Mouse (Mus musculus) ovary, postnatal 10 days (tissue): ENCODE data around the gene Ric8a.
A peak's percentile ranks its signal among the peaks of the same experiment; 100 is the strongest.

Source experiments
- DNase-seq: peaks from one replicate; pipeline ENCODE4 v3.0.0; 2022; ENCODE audit warnings: low spot score

Ric8a gene

GRCm38 (mm10) chr7:140856785-140857549 is at the start of gene Ric8a:
TSS of gene Ric8a (plus strand) at chr7:140856957.
- peak; percentile 82 for DNase-seq

DNA sequence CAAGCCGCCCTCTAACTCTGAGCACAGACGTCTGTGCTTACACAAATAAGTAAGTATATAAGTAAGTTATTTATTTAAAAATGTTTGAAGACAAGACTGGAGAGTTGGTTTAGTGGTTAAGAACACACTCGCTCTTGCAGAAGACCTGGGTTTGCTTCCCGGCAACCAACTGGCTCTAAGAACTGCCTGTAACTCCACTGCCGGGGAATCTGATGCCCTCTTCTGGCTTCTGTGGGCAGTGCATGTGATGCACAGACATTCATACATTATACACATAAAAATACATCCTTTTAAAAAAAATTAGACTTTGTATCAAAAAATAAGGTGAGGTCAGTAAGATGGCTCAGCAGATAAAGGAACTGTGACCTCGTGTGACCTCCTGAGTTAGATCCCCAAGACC is 46.3 kb upstream of the Ric8a start:
- DNase-seq: no peak

DNA sequence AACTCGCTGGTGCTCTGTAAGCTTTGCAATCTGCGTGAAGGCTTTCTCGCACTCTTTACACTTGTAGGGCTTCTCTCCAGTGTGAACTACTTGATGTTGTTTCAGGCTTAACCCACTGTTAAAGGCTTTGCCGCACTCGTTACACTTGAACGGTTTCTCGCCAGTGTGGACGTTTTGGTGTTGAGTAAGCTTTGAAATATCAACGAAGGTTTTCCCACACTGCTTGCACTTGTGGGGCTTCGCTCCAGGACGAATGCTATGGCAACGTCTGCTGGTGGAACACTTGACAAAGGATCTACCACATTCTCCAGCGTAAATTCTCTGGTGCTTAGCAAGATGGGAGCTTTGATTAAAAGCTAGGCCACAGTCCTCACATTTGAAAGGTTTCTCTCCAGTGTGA is 45.0 kb upstream of the Ric8a start:
- DNase-seq: no peak

DNA sequence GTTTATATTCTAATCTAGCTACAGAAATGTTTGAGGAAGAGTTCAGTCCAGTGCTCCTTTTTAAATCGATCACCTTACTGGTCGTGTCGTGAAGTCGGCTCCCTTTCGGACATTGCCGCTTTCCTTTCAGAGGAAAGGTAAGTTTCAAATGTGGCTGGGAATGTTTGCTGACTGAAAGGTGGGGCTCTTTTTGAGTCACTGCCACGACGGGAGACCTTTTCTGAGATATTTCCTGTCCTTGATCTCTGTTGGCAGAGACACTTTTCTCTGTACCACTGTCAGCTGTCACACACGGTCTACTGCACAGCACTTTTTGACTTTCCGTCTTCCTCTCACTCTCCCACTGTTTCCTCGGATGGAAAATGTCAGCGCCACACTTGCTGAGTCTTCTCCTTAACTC is 43.9 kb upstream of the Ric8a start:
- DNase-seq: no peak

DNA sequence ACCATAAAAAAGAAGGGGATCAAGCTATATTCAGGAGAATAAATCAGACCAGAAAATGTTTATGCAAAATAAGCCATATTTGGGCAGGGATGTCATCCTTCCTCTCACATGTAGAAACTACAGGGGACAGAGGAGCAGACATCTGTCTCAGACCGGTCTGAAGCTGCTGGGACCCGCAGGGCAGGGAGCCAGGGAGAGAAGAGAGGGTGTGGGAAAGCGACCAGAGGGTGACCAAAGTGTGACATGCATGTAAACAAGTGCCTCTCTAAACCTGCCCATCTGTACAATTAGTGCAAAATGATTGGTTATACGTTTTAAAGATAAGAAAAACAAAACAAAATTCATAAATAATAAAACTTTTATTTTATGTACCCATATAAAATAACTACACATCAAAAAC is 36.6 kb upstream of the Ric8a start:
- DNase-seq: no peak

- DNase-seq: no peak
Observed at GRCm38 (mm10) chr7:140821305-140821652, 35.5 kb upstream of the Ric8a start.

GRCm38 (mm10) chr7:140821653-140822329 is 35.0 kb upstream of the Ric8a start, which contains the start of gene Zfp941:
TSS of gene Zfp941 (minus strand) at chr7:140822178.
- DNase-seq: no peak

DNA sequence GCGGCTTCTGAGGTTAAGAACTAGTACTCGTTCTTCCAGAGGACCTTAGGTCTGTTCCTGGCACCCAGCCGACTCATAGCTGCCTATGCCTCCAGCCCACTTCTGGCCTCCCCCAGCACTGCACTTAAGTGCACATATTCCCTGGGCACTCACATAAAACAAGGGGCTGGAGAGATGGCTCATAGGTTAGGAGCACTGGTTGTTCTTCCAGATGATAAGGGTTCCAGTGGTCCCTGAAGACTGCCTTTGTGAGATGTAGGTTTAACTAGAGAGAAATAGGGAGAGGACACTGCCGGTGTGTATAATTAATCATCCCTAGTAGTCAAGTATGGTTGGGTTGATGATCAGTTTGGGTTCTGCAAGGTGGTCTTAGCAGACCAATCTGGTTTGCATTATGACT is 34.0 kb upstream of the Ric8a start:
- DNase-seq: no peak

DNA sequence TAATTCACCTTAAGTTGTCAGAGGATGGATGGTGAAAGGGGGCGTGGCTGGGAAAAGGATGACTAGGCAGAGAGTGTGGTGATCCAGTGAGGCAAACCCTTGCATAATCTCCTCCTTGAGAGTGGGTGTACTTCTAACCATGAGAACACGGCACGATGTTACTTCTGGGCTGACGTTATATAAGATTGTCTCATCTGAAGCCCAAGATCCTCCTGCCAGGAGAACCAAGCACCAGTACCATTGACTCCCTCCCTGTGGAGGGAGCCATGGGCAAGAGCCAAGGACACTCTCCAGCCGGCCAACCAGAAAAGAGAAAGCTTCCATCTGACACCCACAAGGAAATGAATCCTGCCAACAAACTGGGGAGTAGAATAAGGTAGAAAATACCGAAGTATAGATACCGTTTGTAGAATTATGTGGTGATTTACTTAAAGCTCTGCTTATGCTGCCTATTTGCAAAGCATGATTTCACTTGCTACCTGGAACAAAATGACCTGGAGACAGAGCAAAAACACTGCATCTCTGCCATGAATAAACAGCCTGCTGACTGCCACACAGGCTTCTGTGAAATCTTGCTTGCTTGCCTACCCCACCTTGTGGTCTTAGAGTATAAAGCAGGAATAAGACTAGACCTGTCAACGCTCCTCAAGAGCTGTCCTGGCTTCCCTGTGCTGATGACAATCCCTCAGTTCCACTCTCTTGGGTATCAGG is 28.4 kb upstream of the Ric8a start:
- DNase-seq: no peak

DNA sequence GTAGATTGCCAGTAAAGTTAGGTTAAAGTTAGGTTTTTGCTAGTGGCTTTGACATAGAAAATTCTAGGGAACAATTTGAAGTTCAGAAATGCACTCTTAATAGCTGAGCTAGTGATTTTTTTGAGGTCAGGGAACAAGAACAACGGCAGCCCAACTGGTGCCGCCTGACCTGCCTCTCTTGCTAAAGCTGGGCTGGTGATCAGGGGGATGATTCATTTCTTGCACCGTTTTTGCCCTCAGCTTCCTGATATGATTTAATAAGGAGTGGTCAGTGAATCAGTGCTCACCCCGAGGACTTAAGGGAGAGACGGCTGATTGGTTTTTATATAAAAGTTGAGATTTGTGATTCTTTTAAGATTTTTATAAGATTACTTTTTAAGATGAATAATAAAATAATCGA is 25.3 kb upstream of the Ric8a start:
- DNase-seq: no peak

- DNase-seq: no peak
Observed at GRCm38 (mm10) chr7:140833341-140833740, 23.4 kb upstream of the Ric8a start.

- no peak for DNase-seq
Observed at GRCm38 (mm10) chr7:140834968-140835757, 21.6 kb upstream of the Ric8a start, which contains the start of gene Urah. TSS of gene Urah (plus strand) at chr7:140835018.

- DNase-seq: no peak
Observed at GRCm38 (mm10) chr7:140835758-140836087, 21.0 kb upstream of the Ric8a start.

DNA sequence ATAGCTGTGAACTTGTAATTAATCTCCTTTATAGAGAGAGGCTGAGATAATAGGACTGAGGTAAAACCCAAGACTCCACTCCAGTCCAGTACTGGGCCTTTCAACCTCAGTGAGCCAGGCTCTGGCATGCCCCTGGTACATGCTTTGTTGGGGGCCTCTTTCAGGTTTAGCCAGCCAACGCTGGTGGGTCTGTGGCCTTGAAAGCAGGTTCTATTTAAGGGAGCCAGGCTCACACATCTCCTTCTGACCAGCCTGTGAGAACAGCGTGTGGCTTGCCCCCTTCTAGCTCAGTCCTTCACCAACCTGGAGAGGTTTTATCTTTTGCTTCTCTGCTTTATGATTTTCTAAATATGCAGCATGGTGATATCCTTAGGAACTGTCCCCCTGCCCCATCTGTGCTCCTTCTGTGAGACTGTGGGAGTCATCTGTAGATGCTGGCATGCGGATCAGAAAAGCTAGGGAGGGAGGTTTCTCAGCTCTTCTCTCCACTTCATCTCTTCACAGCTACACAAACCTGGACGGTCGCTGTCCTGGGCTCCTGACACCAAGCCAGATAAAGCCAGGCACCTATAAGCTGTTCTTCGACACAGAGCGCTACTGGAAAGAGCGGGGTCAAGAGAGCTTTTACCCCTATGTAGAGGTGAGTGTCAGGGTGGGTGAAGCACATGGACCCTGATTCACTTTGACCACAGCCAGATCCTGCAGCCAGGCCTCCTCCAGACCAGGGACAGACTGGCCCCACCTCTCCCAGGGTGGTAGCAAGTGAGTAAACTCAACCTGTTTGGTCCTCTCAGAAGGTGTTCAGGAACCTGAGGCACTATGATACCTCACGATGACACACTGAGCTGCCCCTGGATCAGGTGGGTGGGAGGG is 20.3 kb upstream of the Ric8a start:
- no peak for DNase-seq

DNA sequence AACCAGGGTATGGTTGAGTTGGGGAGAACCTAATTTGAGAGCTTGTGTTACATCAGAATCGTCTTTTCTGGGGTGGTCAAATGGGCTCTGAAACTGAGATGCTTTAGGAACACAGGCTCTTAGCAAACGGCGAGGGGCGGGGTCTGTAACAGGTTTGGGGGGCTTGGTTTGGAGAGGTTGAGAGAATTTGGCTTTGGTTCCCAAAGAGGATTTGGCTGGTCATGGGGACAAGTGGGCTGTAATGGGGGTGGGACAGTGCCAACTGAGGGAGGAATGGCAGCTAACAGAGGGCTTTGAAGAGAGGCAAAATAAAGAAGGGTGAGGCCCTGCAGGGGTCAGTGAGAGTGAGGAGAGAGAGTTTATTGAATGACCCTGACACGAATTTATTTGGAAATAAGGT is 17.2 kb upstream of the Ric8a start:
- DNase-seq: no peak

GRCm38 (mm10) chr7:140840750-140841735 is 15.7 kb upstream of the Ric8a start:
- DNase-seq: no peak

DNA sequence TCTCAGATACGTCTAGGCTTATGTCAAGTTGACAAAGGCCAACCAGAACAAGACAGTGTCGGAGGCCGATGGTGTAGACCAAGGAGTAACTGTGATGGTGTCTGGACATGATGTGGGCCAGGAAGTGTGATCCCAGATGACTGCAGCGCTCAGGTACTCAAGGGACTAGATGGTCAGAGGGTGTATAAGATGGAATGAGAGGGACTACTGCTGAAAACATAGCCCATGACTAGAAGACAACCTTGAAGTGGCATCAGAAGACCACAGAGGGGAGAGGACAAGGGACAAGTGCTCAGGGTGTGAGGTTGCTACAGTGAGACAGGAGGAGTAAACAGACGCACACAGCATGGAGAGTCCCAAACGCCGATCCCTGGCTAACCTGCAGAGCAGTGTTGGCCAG is 13.0 kb upstream of the Ric8a start:
- DNase-seq: no peak

DNA sequence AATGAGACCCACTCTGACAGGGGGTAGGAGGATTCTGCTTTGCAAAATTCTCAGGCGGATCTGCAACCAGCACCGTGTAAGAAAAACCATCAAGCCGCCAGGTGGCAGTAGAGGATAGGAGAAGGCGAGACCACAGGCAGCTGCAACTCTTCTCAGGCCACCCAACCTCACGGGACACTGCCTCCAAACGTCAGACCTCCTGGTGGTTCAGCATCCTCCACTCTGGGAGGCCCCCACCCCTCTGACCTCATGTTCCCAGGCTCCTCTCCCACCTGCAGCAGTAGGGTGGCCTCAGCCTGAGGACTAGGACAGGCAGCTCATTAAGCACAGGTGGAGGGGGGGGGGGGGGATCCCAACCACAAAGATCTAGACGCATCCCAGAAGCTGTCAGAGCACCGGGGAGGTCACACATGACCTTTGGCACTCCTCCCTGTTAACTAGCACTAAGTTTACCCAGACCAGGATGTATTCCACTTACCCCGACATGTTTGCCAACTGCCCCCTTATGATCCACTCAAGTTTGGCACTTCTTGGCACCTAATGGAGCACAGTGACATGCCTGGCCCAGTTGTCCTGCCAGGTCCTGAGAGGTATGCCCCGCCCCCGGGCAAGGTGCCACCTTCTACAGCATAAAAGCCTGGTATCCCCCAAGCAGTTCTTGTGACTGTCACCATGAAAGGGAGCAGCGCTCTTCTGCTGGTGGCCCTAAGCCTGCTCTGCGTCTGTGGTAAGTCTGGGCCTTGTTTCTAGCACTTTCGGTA is 11.7 kb upstream of the Ric8a start, which contains the start of gene Scgb1c1:
Scgb1c1 (plus strand) TSS at position 643 of the 761 bp plus-strand sequence.
- peak; percentile 89 for DNase-seq

DNA sequence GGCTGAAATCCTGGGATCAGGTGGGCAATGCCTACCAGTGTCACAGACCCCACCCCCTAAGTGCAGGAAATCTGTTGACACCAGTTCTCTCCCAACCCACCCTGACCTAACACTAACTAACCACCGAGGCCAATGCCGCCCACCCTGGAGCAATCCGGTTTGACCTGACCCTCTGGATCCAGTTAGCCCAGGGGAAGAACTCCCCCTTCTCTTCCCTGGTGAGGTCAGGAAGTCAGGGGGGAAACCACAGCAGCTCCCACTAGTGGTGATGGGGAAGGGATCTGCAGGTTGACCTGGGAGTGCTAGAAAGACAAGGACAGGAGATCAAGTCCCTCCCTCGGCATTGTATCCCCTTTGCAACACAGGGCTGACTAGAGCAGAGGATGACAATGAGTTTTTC is 11.1 kb upstream of the Ric8a start:
- DNase-seq: no peak
